Comparison of ENCODE assay signal across 9 mouse cellular contexts in genomic region chr9:46337852-46338291, GRCm38 (mm10). TPM values are rescaled to one million over a fixed set of nuclear protein-coding genes. Genes with fewer than 3 reads are reported as not detected.
DNase-seq lines count a peak whose midpoint lies in the region; ATAC-seq and TF ChIP-seq lines count a peak whose summit lies in the region.
"Had no signal": no experiment of that assay in that cellular context is flagged by ENCODE, and none has a peak within 500 bp of the region (broad histone marks: within the 10 kb centered on the region; RNA-seq: fewer than 3 reads in every experiment).

No protein-coding gene starts in this region.

- no peak overlapping the region for H3K27ac ChIP-seq in ES-Bruce4 (ENCODE audit: insufficient read depth, low read length)
- H3K27ac ChIP-seq in forebrain, embryonic 11.5 days (ENCODE audit: low read depth, low read length) = no peak overlapping the region

- peaks cover 2% of the 10 kb centered on the region for H3K4me1 ChIP-seq in ES-Bruce4 (ENCODE audit: control insufficient read depth, insufficient read depth, low read length)
- peaks cover 16% of the 10 kb centered on the region for H3K4me1 ChIP-seq in forebrain, embryonic 11.5 days (replicated peaks; ENCODE audit: control insufficient read depth, insufficient read depth, low read length)

- ATAC-seq in cerebellum, adult (ENCODE audit: insufficient number of reproducible peaks, low FRiP score, low TSS enrichment) = peak; percentile 65; the same call in 1 of the 2 replicates
- ATAC-seq in forebrain, embryonic 11.5 days (replicated peaks; ENCODE audit: low FRiP score) = peak; percentile 73

- H3K9me3 ChIP-seq in ES-Bruce4 (replicated peaks; ENCODE audit: control insufficient read depth, insufficient read depth, low read length, poor library complexity, severe bottlenecking) = no peaks in the 10 kb centered on the region; the same call in 1 of the 2 replicates
- H3K9me3 ChIP-seq in forebrain, embryonic 11.5 days (ENCODE audit: control insufficient read depth, low read length) = no peaks in the 10 kb centered on the region

- WGBS in forebrain, embryonic 11.5 days = 0% methylated on average over 3 of the region's 3 CpGs

- TF ChIP-seq CTCF in ES-Bruce4 (IDR thresholded peaks at IDR 0.05; ENCODE audit: low read depth, low read length) = no peak

- DNase-seq in cerebellum, adult 11 months = no peak
- DNase-seq in forebrain, embryonic 11.5 days (ENCODE audit: low spot score) = peak; percentile 75
- DNase-seq in left cerebral cortex, postnatal 10 days (ENCODE audit: extremely low spot score in 1 of 2, low spot score in 2 of 2) = peak; percentile 64 to 75
- DNase-seq in retina, postnatal 7 days (ENCODE audit: low read depth, low spot score) = peak; percentile 34
- DNase-seq in heart, adult 9 months (ENCODE audit: low spot score in 2 of 2) = no peak
- DNase-seq in kidney, adult 9 months = no peak

- intact Hi-C loops in left cerebral cortex, postnatal 10 days (cut with DNase I) = no loop called here

- no peak overlapping the region for H3K4me3 ChIP-seq in ES-Bruce4 (ENCODE audit: low read depth, low read length)
- H3K4me3 ChIP-seq in forebrain, embryonic 11.5 days (ENCODE audit: low read depth, low read length) = no peak overlapping the region

- no peak overlapping the region for H3K9ac ChIP-seq in ES-Bruce4 (ENCODE audit: low read depth, poor library complexity, severe bottlenecking)
- H3K9ac ChIP-seq in forebrain, embryonic 11.5 days (ENCODE audit: low read length) = no peak overlapping the region

- no peak for TF ChIP-seq POLR2A in ES-Bruce4 (IDR thresholded peaks at IDR 0.05; ENCODE audit: insufficient read depth, low read length)

- 0 out of 2 replicates have a peak, but pooled peaks have one; percentile 13 for TF ChIP-seq EP300 in ES-Bruce4 (IDR thresholded peaks at IDR 0.05; ENCODE audit: insufficient read depth, low read depth, low read length)

- H3K27me3 ChIP-seq in ES-Bruce4 (ENCODE audit: control insufficient read depth, insufficient read depth, low read length, poor library complexity, severe bottlenecking) = no peaks in the 10 kb centered on the region
- peaks cover 2% of the 10 kb centered on the region for H3K27me3 ChIP-seq in forebrain, embryonic 11.5 days (ENCODE audit: control insufficient read depth, insufficient read depth, low read length)

- H3K4me2 ChIP-seq in forebrain, embryonic 11.5 days (ENCODE audit: low read depth, low read length, severe bottlenecking) = no peak overlapping the region

- no peaks in the 10 kb centered on the region for H3K36me3 ChIP-seq in ES-Bruce4 (ENCODE audit: control insufficient read depth, insufficient read depth, low read length, poor library complexity, severe bottlenecking)
- H3K36me3 ChIP-seq in forebrain, embryonic 11.5 days (ENCODE audit: control insufficient read depth, insufficient read depth, low read length) = no peaks in the 10 kb centered on the region

RNA-seq across cellular contexts. Expression of gene 4931429L15Rik, which starts 18.1 kb away (rescaled TPM):
- not detected in 2 replicates for polyA plus RNA-seq in ES-Bruce4 (2011; ENCODE audit: insufficient read depth, insufficient read length, low read depth, missing spikeins)
- not detected in 2 replicates for polyA plus RNA-seq in forebrain, embryonic 11.5 days (2014; fragmentation: Nextera tagmentation; extraction: Ambion mirVana)
- not detected for total RNA-seq in left cerebral cortex, postnatal 10 days (2021)
- total RNA-seq: hematopoietic stem cell, adult 5-6 weeks had no signal

RNA-seq across cellular contexts. Expression of gene Bud13, which starts 55.1 kb away (rescaled TPM):
- polyA plus RNA-seq in ES-Bruce4 (2011; ENCODE audit: insufficient read depth, insufficient read length, low read depth, missing spikeins) = 26.4 and 28.5 TPM in 2 replicates
- 28.5 and 29.9 TPM in 2 replicates for polyA plus RNA-seq in forebrain, embryonic 11.5 days (2014; fragmentation: Nextera tagmentation; extraction: Ambion mirVana)
- 10 to 100 TPM in 1 of 2 experiments, 1 to 10 TPM in 1; 9.6 to 10.4 TPM for total RNA-seq in left cerebral cortex, postnatal 10 days (2021)

Comparison
In these comparisons a context has a peak if more than half of its experiments do, and no peak if none do; other contexts are left out.
1. DNase-seq: peak in forebrain, embryonic 11.5 days (single experiment), left cerebral cortex, postnatal 10 days (2 of 2) and retina, postnatal 7 days (single experiment); none in cerebellum, adult 11 months (single experiment), heart, adult 9 months (0 of 2) and kidney, adult 9 months (single experiment).